Comparison of ENCODE assay signal across 13 mouse cellular contexts in the genomic region with DNA sequence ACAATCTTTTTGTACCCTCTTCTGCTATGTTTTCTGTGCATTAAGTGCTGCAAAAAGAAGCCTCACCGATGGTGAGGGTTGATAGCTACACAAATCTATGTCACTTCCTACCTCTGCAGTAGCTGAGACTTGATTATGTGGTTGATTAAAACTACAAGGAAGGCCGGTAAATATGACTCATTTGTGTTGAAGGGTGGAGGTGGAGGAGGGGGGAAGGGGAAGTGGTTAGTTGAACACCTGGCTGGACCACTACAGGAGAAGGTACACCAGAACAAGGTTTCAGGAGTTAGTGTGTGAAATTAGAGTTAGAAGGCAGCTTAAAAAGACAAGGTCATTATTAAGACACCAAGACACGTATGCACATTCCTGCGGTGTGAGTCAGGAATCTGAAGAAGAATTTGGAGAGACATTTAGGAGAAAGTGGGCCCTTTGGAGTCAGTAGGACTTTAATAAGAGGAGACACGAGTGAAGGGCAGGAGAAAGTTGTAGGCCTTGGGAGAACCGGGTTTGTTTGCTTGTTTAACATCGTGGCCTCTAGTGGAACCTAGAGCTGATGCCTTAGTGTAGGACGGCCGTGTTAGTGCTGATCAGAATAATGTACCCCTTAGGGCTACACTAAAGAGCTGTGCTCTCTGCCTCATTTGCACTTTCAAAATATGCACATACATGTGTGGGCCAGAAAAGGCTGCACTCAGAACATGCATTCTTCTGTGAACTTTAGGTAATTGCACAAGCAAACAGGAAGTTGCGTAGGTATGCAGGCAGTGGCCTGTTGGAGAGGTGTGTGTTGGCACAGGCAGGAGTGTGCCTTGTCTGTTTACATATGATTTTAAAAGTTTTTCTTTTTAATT.
DNase-seq lines count a peak whose midpoint lies in the region; ATAC-seq lines count a peak whose summit lies in the region.
"Had no signal": no experiment of that assay in that cellular context is flagged by ENCODE, and none has a peak within 500 bp of the region (broad histone marks: within the 10 kb centered on the region; RNA-seq: fewer than 3 reads in every experiment).

No protein-coding gene starts in this region.

- no peaks in the 10 kb centered on the region for H3K27me3 ChIP-seq in intestine, embryonic 16.5 days (replicated peaks; ENCODE audit: control insufficient read depth, insufficient read depth, low read length)
- H3K27me3 ChIP-seq in hindbrain, embryonic 13.5 days: no peaks in the 10 kb centered on the region

- intact Hi-C loops in left cerebral cortex, postnatal 10 days (cut with DNase I): no loop called here

- H3K4me2 ChIP-seq in intestine, embryonic 16.5 days (ENCODE audit: low read depth, low read length): no peak overlapping the region
- no peak overlapping the region for H3K4me2 ChIP-seq in hindbrain, embryonic 13.5 days

- no peaks in the 10 kb centered on the region for H3K36me3 ChIP-seq in intestine, embryonic 16.5 days (ENCODE audit: control insufficient read depth, insufficient read depth, low read length)
- no peaks in the 10 kb centered on the region for H3K36me3 ChIP-seq in hindbrain, embryonic 13.5 days

- no peak overlapping the region for H3K4me3 ChIP-seq in intestine, embryonic 16.5 days (ENCODE audit: low read length)
- H3K4me3 ChIP-seq in hindbrain, embryonic 13.5 days: no peak overlapping the region
- H3K4me3 ChIP-seq: left cerebral cortex, adult 2 months had no signal

- H3K27ac ChIP-seq in intestine, embryonic 16.5 days (ENCODE audit: low read length): no peak overlapping the region
- H3K27ac ChIP-seq in hindbrain, embryonic 13.5 days: no peak overlapping the region
- H3K27ac ChIP-seq: hindbrain, postnatal 0 days; left cerebral cortex, adult 2 months; liver, embryonic 14.5 days had no signal

- no peak overlapping the region for H3K9ac ChIP-seq in intestine, embryonic 16.5 days (ENCODE audit: low read depth, low read length)
- H3K9ac ChIP-seq in hindbrain, embryonic 13.5 days: no peak overlapping the region
- H3K9ac ChIP-seq: liver, embryonic 14.5 days had no signal

- WGBS in intestine, embryonic 16.5 days: 76% methylated on average over 10 of the region's 10 CpGs
- 89% methylated on average over 10 of the region's 10 CpGs for WGBS in hindbrain, embryonic 13.5 days

- ATAC-seq in activated CD4-positive, CD25-positive, alpha-beta regulatory T cell, adult 4 months: peak; percentile 58
- ATAC-seq in intestine, embryonic 16.5 days: no peak
- ATAC-seq in hindbrain, embryonic 13.5 days (ENCODE audit: low FRiP score): no peak
- ATAC-seq: hindbrain, postnatal 0 days had no signal

- peak; percentile 33 for DNase-seq in CD4-positive helper T cell, adult 2 months (ENCODE audit: low read depth, low spot score)
- peak; percentile 45 for DNase-seq in kidney, postnatal 14 days
- DNase-seq in lung, postnatal 4 days: peak; percentile 37 to 55
- no peak for DNase-seq in gastrocnemius, adult 8-10 months (ENCODE audit: low spot score in 2 of 2)
- DNase-seq in left cerebral cortex, postnatal 10 days (ENCODE audit: extremely low spot score in 1 of 2, low spot score in 2 of 2): no peak
- DNase-seq: adrenal gland, adult 8-10 months; thymus, postnatal 14 days had no signal

- no peaks in the 10 kb centered on the region for H3K4me1 ChIP-seq in intestine, embryonic 16.5 days (ENCODE audit: control insufficient read depth, insufficient read depth, low read length)
- H3K4me1 ChIP-seq in hindbrain, embryonic 13.5 days (replicated peaks): peaks cover 7% of the 10 kb centered on the region

- no peaks in the 10 kb centered on the region for H3K9me3 ChIP-seq in intestine, embryonic 16.5 days (ENCODE audit: control insufficient read depth, low read length)
- no peaks in the 10 kb centered on the region for H3K9me3 ChIP-seq in hindbrain, embryonic 13.5 days

Comparison
In these comparisons a context has a peak if more than half of its experiments do, and no peak if none do; other contexts are left out.
1. DNase-seq: peak in CD4-positive helper T cell, adult 2 months (single experiment), kidney, postnatal 14 days (single experiment) and lung, postnatal 4 days (2 of 2); none in gastrocnemius, adult 8-10 months (0 of 2) and left cerebral cortex, postnatal 10 days (0 of 2).